ENCODE assay signal across 27 mouse cellular contexts in the genomic region with DNA sequence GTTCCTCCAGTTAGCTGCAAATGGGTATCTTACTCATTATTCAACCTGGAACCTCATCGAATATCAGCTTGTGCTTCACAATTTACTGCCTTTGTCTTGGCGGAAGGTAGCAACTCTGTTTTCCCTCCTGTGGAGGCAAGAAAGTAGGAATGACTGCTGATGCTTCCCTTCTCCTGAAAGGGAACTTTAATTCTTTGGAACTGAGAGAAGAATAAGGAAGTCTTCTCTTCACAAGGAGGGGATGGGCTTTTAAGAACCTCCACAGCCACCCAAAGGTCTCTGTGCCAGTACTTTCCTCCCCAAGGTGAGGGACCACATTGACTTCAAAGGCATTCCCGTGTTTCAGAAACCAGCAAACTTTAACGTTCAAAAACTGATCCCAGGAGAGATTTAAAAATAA. TPM values are rescaled to one million over a fixed set of nuclear protein-coding genes. Genes with fewer than 3 reads are reported as not detected.
DNase-seq lines count a peak whose midpoint lies in the region; ATAC-seq and TF ChIP-seq lines count a peak whose summit lies in the region.
"Had no signal": no experiment of that assay in that cellular context is flagged by ENCODE, and none has a peak within 500 bp of the region (broad histone marks: within the 10 kb centered on the region; RNA-seq: fewer than 3 reads in every experiment).

No protein-coding gene starts in this region.

- peak; percentile 45 for DNase-seq in embryo, embryonic 10.5 days (ENCODE audit: low spot score)
- DNase-seq in embryo, embryonic 9.5 days (ENCODE audit: extremely low spot score), result no peak
- peak; percentile 52 for DNase-seq in hindbrain, embryonic 11.5 days (ENCODE audit: low spot score)
- DNase-seq in hindbrain, postnatal 0 days (ENCODE audit: low spot score), result no peak
- peak; percentile 31 for DNase-seq in neural tube, embryonic 10.5 days (ENCODE audit: extremely low spot score, low spot score)
- no peak for DNase-seq in natural killer cell, adult 2 months (ENCODE audit: low spot score in 2 of 2)
- DNase-seq: adrenal gland, adult 8-10 months; adrenal gland, postnatal 36 days; B cell, adult 2 months; cerebellum, adult 11 months; cerebellum, adult 8-10 months; cerebellum, postnatal 14 days; gastrocnemius, postnatal 10 days; heart, adult 18-20 months; heart, postnatal 10 days; heart, postnatal 4 days had no signal

- H3K9ac ChIP-seq in hindbrain, embryonic 11.5 days (ENCODE audit: low read depth, low read length), result no peak overlapping the region
- H3K9ac ChIP-seq in hindbrain, postnatal 0 days (replicated peaks; ENCODE audit: low read length), result no peak overlapping the region
- H3K9ac ChIP-seq in neural tube, embryonic 15.5 days (replicated peaks), result no peak overlapping the region
- H3K9ac ChIP-seq: embryonic facial prominence, embryonic 15.5 days; forebrain, embryonic 15.5 days; hindbrain, embryonic 15.5 days had no signal

- no peaks in the 10 kb centered on the region for H3K36me3 ChIP-seq in hindbrain, embryonic 11.5 days (ENCODE audit: control insufficient read depth, insufficient read depth, low read length)
- no peaks in the 10 kb centered on the region for H3K36me3 ChIP-seq in hindbrain, postnatal 0 days (ENCODE audit: insufficient read depth, low read length)
- H3K36me3 ChIP-seq in neural tube, embryonic 15.5 days, result no peaks in the 10 kb centered on the region
- H3K36me3 ChIP-seq: embryonic facial prominence, embryonic 15.5 days; forebrain, embryonic 10.5 days; forebrain, embryonic 15.5 days; G1E; heart, embryonic 10.5 days; hindbrain, embryonic 15.5 days had no signal

- H3K27ac ChIP-seq in hindbrain, embryonic 11.5 days (ENCODE audit: low read depth, low read length), result no peak overlapping the region
- no peak overlapping the region for H3K27ac ChIP-seq in hindbrain, postnatal 0 days
- no peak overlapping the region for H3K27ac ChIP-seq in neural tube, embryonic 15.5 days (replicated peaks)
- H3K27ac ChIP-seq: embryonic facial prominence, embryonic 15.5 days; forebrain, embryonic 10.5 days; forebrain, embryonic 15.5 days; heart, embryonic 10.5 days; hindbrain, embryonic 15.5 days had no signal

- no peaks in the 10 kb centered on the region for H3K9me3 ChIP-seq in hindbrain, embryonic 11.5 days (ENCODE audit: control insufficient read depth, low read length)
- no peaks in the 10 kb centered on the region for H3K9me3 ChIP-seq in hindbrain, postnatal 0 days (ENCODE audit: low read length)
- no peaks in the 10 kb centered on the region for H3K9me3 ChIP-seq in neural tube, embryonic 15.5 days (replicated peaks)
- H3K9me3 ChIP-seq: embryonic facial prominence, embryonic 15.5 days; forebrain, embryonic 10.5 days; forebrain, embryonic 15.5 days; heart, embryonic 10.5 days; hindbrain, embryonic 15.5 days had no signal

- H3K4me1 ChIP-seq in hindbrain, embryonic 11.5 days (replicated peaks; ENCODE audit: control insufficient read depth, insufficient read depth, low read length), result 0 out of 2 replicates have a peak, but pooled peaks cover 5% of the 10 kb centered on the region
- no peaks in the 10 kb centered on the region for H3K4me1 ChIP-seq in hindbrain, postnatal 0 days (ENCODE audit: insufficient read depth, low read length)
- H3K4me1 ChIP-seq in neural tube, embryonic 15.5 days, result peaks cover 6% of the 10 kb centered on the region; the same call in 1 of the 2 replicates
- H3K4me1 ChIP-seq: hindbrain, embryonic 15.5 days had no signal

- WGBS in hindbrain, embryonic 11.5 days, result 3% methylated on average over 4 of the region's 4 CpGs
- 4% methylated on average over 4 of the region's 4 CpGs for WGBS in hindbrain, postnatal 0 days
- WGBS in neural tube, embryonic 15.5 days, result 4% methylated on average over 4 of the region's 4 CpGs

- no peak overlapping the region for H3K4me2 ChIP-seq in hindbrain, embryonic 11.5 days (replicated peaks; ENCODE audit: low read depth, low read length)
- no peak overlapping the region for H3K4me2 ChIP-seq in hindbrain, postnatal 0 days (ENCODE audit: low read depth, low read length)
- H3K4me2 ChIP-seq in neural tube, embryonic 15.5 days, result no peak overlapping the region
- H3K4me2 ChIP-seq: embryonic facial prominence, embryonic 15.5 days; forebrain, embryonic 15.5 days; hindbrain, embryonic 15.5 days had no signal

- no peak overlapping the region for H3K4me3 ChIP-seq in hindbrain, embryonic 11.5 days (ENCODE audit: low read depth, low read length)
- H3K4me3 ChIP-seq in hindbrain, postnatal 0 days (ENCODE audit: low read length), result no peak overlapping the region
- no peak overlapping the region for H3K4me3 ChIP-seq in neural tube, embryonic 15.5 days (replicated peaks)
- H3K4me3 ChIP-seq: embryonic facial prominence, embryonic 15.5 days; erythroblast, embryonic 14.5 days; forebrain, embryonic 10.5 days; forebrain, embryonic 15.5 days; heart, embryonic 10.5 days; hindbrain, embryonic 15.5 days had no signal

- no peak for ATAC-seq in hindbrain, embryonic 11.5 days (ENCODE audit: low FRiP score)
- ATAC-seq in hindbrain, postnatal 0 days, result no peak
- no peak for ATAC-seq in neural tube, embryonic 15.5 days (ENCODE audit: low FRiP score)
- ATAC-seq: CD4-positive, CD25-positive, alpha-beta regulatory T cell, adult 4 months; forebrain, embryonic 15.5 days had no signal

- no peak for TF ChIP-seq CTCF in hindbrain, postnatal 0 days (IDR thresholded peaks at IDR 0.05; ENCODE audit: low read depth)

- peaks cover 87% of the 10 kb centered on the region for H3K27me3 ChIP-seq in hindbrain, embryonic 11.5 days (ENCODE audit: control insufficient read depth, insufficient read depth, low read length)
- peaks cover 87% of the 10 kb centered on the region for H3K27me3 ChIP-seq in hindbrain, postnatal 0 days (ENCODE audit: insufficient read depth, low read length)
- H3K27me3 ChIP-seq in neural tube, embryonic 15.5 days (replicated peaks), result peaks cover 86% of the 10 kb centered on the region

RNA-seq across cellular contexts. Expression of gene Pax1, which starts 10.1 kb away (rescaled TPM):
- polyA plus RNA-seq in hindbrain, embryonic 11.5 days (2014; fragmentation: Nextera tagmentation; extraction: Ambion mirVana), result 1.9 and 2.5 TPM in 2 replicates
- not detected in 2 replicates for total RNA-seq in hindbrain, postnatal 0 days (2014; rRNA removed)
- not detected in 2 replicates for polyA plus RNA-seq in hindbrain, postnatal 0 days (2015; fragmentation: Nextera tagmentation; extraction: Ambion mirVana)
- 0.74 and 20.4 TPM in 2 replicates for polyA plus RNA-seq in neural tube, embryonic 15.5 days (2015; fragmentation: Nextera tagmentation; extraction: Ambion mirVana)
- total RNA-seq: adrenal gland, adult 8-10 months; adrenal gland, postnatal 36 days; common myeloid progenitor, adult 5-6 weeks; heart, adult 18-20 months; heart, postnatal 10 days; heart, postnatal 4 days had no signal
- polyA plus RNA-seq: CD4-positive, CD25-positive, alpha-beta regulatory T cell, adult 4 months; erythroblast, embryonic 14.5 days; forebrain, embryonic 15.5 days; G1E; heart, embryonic 14.5 days; hindbrain, embryonic 15.5 days had no signal

Comparison
In these comparisons a context has a peak if more than half of its experiments do, and no peak if none do; other contexts are left out.
1. DNase-seq: peak in embryo, embryonic 10.5 days (single experiment), hindbrain, embryonic 11.5 days (single experiment) and neural tube, embryonic 10.5 days (single experiment); none in embryo, embryonic 9.5 days (single experiment), hindbrain, postnatal 0 days (single experiment) and natural killer cell, adult 2 months (0 of 2).